Mouse (Mus musculus) cerebellum, adult (tissue): ENCODE measurements at regions not wholly inside any gene's neighbourhood (a gene's known extent, or its start where the extent isn't known, plus 50 kb on each side); places are given as distances from the start of the nearest gene placed in this dataset.
"Not testable (repeated sequence)": the region's sequence is repeated elsewhere in the genome, so short reads cannot be mapped to it uniquely, and the experiment has no call there.

Experiments used
- ATAC-seq: cut with Nextera tagmentation; 2 replicates; pipeline ENCODE4 v1.9.2; 2017; ENCODE audit warnings: mild to moderate bottlenecking, moderate library complexity, mixed read lengths; ENCODE audit not compliant: insufficient number of reproducible peaks, low FRiP score, low TSS enrichment

- 0 out of 2 replicates have a peak, but pooled peaks have one; percentile 40 for ATAC-seq
These were observed 157.4 kb downstream of the Prdm2 start for GRCm38 (mm10) chr4:143055371-143055770.

DNA sequence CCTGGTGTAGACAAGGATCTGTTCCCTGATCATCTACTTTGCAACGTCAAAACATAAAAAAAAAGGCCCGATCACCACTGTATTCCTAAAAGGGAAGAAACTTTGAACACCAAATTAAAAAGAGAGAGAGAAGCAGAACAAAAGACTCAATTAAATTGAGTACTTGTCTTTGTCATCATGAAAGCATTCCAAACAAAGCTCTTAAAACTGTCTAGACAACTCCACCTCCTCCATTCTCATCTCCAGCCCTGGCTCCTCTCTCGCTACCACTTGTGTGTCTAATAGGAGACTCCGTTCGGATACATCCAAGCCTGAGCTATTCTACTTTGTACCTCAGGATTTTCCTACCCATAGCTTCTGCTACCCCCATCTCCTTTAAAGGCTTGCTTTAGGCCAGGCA lies 159.8 kb downstream of the Prdm2 start:
- no peak for ATAC-seq

DNA sequence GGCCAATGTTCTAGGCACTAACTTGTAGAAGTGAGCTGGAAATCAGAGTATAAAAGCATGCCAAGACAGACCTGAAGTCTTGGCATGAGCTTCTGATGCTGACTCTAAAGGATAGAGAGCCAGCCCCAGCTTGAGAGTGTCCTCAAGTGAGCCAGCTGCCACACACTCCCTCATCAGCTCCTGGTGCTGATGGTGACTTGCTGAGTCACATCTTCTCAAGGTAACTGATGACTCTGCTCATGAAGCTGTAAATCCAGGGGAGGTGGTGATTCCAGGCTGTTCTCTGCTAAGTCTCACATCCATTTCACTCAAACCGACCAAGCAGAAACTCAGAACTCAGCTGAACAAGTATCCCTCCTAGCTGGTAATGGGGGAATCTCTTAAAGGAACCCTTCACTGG lies 161.6 kb downstream of the Prdm2 start:
- ATAC-seq: no peak

DNA sequence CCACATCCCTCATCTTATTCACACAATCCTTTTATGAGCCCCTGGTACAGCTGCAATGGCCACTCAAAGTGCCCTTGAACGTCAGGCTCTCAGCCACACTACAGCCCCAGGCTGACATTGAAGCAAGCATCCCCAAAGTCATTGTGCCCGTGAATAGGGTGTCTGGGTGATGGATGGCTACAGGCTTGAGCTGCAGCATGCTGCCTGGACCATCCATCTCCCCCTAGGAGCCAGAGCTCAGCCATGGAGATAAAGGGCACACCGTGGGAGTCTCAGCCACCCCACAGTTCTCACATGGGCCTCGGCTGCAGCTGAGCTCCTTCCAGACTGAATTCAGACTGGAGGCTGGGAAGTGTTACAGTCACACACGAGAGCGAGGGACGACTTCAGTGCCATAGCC lies 167.6 kb downstream of the Prdm2 start:
- no peak for ATAC-seq

DNA sequence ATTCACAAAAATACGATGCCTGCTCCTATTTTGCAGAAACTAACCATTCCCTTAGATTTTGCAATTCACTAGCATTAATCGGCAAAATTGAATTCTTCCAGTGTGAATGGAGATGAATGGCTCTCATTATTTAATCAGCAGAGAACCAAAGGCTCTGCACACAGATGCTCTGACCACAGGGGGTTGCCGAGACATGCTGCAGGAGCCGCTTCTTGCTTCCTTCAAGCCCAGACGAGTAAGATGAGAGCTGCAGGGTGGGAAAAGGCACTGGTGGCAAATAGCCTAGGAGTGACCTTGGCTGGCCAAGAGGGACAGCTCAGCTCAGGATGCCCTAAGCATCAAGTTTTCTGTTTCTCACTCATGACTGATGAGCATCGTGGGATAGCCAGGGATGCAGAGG lies 170.0 kb downstream of the Prdm2 start:
- peak; percentile 52; the same call in 1 of the 2 replicates for ATAC-seq

- ATAC-seq: no peak
These were observed 174.2 kb downstream of the Prdm2 start for GRCm38 (mm10) chr4:143038626-143039025.

DNA sequence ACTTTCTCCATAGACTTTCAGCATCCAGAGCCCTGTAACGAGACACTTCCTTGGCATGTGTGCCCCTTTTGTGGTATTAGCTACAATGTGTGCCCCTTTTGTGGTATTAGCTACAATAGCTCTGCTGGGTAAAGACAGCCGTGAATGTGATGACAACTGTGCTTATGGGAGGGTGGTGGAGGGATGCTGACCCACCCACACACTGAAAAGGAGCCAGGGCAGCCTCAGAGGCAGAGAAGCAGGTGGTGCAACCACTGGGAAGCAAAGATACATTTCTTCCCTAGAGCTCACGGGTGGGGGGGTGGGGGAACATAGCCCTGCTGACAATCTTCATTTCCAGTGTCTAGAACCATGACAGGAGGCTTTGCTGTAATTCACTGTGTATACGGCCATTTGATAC lies 176.1 kb downstream of the Prdm2 start:
- no peak for ATAC-seq

- ATAC-seq: not testable (repeated sequence)
These were observed 177.7 kb downstream of the Prdm2 start for GRCm38 (mm10) chr4:143035089-143035488.

DNA sequence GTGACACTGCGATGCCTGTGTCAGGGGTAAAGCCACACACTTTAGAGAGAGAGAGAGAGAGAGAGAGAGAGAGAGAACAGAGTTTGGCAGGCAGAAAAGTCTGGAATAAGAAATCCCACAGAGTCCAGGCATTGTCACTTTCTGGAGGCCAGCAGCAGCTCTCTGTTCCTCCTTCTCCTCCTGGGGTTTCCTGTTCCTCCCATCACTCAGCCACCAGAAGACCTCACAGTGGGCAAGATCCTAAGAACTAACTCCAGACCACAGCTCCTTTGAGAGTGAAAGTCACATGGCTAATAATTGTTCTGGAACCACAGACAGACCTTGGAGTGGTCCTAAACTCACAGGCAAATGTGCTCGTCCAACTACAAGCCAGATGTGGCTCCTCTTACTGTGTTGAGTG lies 178.5 kb downstream of the Prdm2 start:
- not testable (repeated sequence) for ATAC-seq

DNA sequence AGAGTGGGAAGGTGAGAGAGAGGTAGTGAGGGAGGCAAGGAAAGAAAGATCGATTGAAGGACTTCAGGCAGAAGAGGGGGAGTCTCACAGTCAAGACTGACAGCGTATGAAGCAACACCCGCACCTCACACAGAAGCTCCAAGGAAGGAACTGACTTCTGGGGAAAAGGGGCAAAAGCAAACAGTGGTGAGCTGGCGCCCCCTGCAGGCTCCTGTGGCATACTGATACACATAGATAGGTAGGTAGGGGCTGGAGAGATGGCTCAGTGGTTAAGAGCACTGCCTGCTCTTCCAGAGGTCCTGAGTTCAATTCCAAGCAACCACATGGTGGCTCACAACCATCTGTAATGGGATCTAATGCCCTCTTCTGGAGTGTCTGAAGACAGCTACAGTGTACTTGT lies 183.0 kb downstream of the Prdm2 start:
- ATAC-seq: not testable (repeated sequence)

DNA sequence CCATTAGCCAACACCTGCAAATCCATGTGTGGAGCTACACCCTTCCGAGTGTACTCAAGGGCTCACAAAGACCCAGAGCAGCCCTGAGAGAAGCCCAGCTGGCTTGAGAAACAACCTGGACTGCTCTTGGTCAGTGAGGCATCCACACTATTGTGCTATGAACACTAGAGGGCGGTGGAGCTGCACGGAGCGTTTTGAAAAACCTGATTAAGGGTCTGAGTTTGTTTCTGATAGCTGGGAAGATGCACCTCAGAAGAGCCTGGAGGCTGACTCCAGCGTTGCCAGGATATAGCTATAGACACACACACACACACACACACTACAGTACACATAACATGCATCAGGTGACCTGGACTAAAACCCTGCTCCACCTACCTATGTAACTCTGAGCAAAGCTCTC lies 185.5 kb downstream of the Prdm2 start:
- ATAC-seq: no peak; the same call in 1 of the 2 replicates

GRCm38 (mm10) chr4:143021242-143021881 lies 191.4 kb downstream of the Prdm2 start:
- ATAC-seq: 0 out of 2 replicates have a peak, but pooled peaks have one; percentile 26

DNA sequence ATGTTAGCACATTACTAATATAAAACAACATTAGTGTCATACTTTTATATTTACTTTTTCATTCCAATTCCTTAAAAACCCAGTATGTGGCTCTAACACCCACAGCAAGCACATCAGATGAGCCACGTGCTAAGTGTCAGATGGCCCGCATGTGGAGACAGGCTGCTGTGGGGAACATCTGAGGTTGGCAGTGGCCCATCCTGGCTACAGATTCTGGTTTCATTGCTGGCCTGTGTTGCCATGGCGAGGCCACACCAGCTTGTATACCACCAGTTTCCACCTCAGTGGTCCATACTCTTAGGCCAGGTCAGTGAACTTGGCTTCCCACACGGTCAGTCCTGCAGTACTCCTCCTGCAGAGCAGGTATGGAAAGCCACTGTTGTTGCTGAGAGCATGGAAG lies 192.1 kb downstream of the Prdm2 start:
- ATAC-seq: no peak

GRCm38 (mm10) chr4:143012900-143013299 lies 199.9 kb downstream of the Prdm2 start:
- no peak for ATAC-seq

- no peak for ATAC-seq
These were observed 210.8 kb downstream of the Prdm2 start for GRCm38 (mm10) chr4:143001961-143002360.

- no peak for ATAC-seq
These were observed 211.3 kb downstream of the Prdm2 start for GRCm38 (mm10) chr4:143001486-143001885.

- ATAC-seq: no peak
These were observed 216.4 kb downstream of the Prdm2 start for GRCm38 (mm10) chr4:142996406-142996805.

DNA sequence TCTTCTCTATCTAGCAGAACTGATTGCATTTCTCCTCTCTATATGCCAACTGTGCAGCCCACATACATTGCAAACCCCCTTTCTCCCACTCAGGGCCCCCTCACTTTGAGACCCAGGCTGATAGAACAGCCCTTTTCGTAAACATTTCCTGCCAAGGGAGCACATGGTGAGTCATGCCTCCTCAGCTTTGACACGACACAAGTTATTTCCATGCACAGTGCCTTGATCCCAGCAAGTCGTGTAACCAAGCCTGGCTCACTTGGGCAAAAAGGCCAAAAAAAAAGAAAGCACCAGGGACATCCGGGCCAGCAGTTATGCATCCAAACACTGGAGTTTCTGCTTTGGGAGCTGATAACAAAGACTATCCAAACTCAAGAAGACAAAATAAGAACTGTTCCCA lies 221.4 kb downstream of the Prdm2 start:
- no peak for ATAC-seq

- ATAC-seq: no peak
These were observed 223.6 kb downstream of the Prdm2 start for GRCm38 (mm10) chr4:142989175-142989574.

DNA sequence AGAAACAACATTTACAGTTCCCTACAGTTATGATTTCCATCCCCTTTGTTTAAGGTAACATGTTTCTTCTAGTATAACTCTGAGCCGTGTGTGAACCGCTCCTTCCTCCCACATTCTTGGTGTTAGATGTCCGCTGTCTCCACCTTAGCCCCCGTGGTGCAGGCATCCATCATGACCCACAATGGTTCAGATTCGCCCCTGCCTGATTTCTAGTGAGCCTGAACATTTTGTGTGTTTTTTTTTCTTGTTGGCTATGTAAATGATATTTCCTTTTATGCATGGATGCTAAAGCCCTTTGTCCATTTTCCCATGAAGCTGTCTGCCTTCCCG lies 229.5 kb downstream of the Prdm2 start:
- no peak for ATAC-seq

GRCm38 (mm10) chr4:142982585-142983294 lies 230.1 kb downstream of the Prdm2 start:
- no peak for ATAC-seq

DNA sequence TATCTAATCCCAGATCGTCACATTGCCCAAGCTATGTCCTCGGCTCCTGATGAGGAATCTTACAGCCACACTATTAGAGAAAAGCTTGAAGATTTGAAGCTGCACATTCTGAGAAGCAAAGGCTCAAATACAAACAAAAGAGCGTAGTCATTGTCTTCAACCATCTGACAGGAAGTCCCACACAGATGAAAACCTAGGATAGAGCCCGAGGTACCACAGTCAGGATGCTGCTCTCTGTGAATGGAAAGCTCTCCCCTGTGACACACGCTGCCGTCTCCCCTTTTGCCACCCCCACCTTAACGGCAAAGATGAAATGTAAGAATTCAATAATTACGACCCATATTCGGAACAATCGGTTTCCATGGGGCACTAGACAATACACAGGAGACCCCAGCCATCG lies 237.2 kb downstream of the Prdm2 start:
- no peak for ATAC-seq
